Mouse (Mus musculus): ENCODE data around the gene Zfp94. TPM values are rescaled to one million over a fixed set of nuclear protein-coding genes. Genes with fewer than 3 reads are reported as not detected.
"Not testable (repeated sequence)": the region's sequence is repeated elsewhere in the genome, so short reads cannot be mapped to it uniquely, and the experiment has no call there.

The Zfp94 gene
- total and polyA plus RNA-seq, 3 experiments = 5.9 to 6.9 TPM; not detected in 1

- Histone ChIP-seq H3K36me3 (ENCODE audit: control insufficient read depth in 1 of 2, insufficient read depth in 2 of 2, low read length in 2 of 2) (no peaks in the 10 kb centered on the region), H3K79me2 (ENCODE audit: control insufficient read depth, insufficient read depth, low read length, poor library complexity) (no peaks in the 10 kb centered on the region), H3K4me1 (ENCODE audit: control insufficient read depth in 1 of 2, insufficient read depth in 2 of 2, low read length in 2 of 2) (no peaks in the 10 kb centered on the region), H3K27ac (ENCODE audit: control insufficient read depth, low read depth, low read length) (no peak overlapping the region), H3K27me3 (ENCODE audit: control insufficient read depth in 1 of 2, insufficient read depth in 2 of 2, low read length in 2 of 2) (peaks cover 0 to 7% of the 10 kb centered on the region in 2 experiments; a peak in 3 of 4 replicates), H3K9ac (ENCODE audit: control insufficient read depth, low read depth, low read length, poor library complexity, severe bottlenecking) (no peak overlapping the region), H3K4me3 (ENCODE audit: control insufficient read depth in 1 of 2, insufficient read depth in 1 of 2, low read depth in 2 of 2, low read length in 2 of 2) (no peak overlapping the region), H3K9me3 (replicated peaks; ENCODE audit: insufficient read depth, low read length) (no peaks in the 10 kb centered on the region)
- TF ChIP-seq E2F4 (IDR thresholded peaks at IDR 0.05; ENCODE audit: borderline replicate concordance, low read depth, low read length) (no peak), JUND (IDR thresholded peaks at IDR 0.05; ENCODE audit: low read depth, low read length) (no peak), POLR2AphosphoS5 (IDR thresholded peaks at IDR 0.05; ENCODE audit: borderline replicate concordance, low read depth, low read length) (no peak), CHD2 (IDR thresholded peaks at IDR 0.05; ENCODE audit: low read length) (no peak), ZMIZ1 (IDR thresholded peaks at IDR 0.05; ENCODE audit: low read depth, low read length) (no peak), MYB (IDR thresholded peaks at IDR 0.05; ENCODE audit: low read depth, low read length) (no peak), NRF1 (IDR thresholded peaks at IDR 0.05; ENCODE audit: insufficient read depth, low read depth, low read length, poor library complexity, severe bottlenecking) (no peak), SIN3A (IDR thresholded peaks at IDR 0.05; ENCODE audit: low read length) (no peak), GABPA (IDR thresholded peaks at IDR 0.05; ENCODE audit: low read depth, low read length) (no peak), ZKSCAN1 (IDR thresholded peaks at IDR 0.05; ENCODE audit: low read depth, low read length) (no peak)
- DNase-seq (ENCODE audit: low read depth, low spot score) = no peak
These were observed 35.7 kb downstream of the Zfp94 start for GRCm38 (mm10) chr7:24280858-24281145.

DNA sequence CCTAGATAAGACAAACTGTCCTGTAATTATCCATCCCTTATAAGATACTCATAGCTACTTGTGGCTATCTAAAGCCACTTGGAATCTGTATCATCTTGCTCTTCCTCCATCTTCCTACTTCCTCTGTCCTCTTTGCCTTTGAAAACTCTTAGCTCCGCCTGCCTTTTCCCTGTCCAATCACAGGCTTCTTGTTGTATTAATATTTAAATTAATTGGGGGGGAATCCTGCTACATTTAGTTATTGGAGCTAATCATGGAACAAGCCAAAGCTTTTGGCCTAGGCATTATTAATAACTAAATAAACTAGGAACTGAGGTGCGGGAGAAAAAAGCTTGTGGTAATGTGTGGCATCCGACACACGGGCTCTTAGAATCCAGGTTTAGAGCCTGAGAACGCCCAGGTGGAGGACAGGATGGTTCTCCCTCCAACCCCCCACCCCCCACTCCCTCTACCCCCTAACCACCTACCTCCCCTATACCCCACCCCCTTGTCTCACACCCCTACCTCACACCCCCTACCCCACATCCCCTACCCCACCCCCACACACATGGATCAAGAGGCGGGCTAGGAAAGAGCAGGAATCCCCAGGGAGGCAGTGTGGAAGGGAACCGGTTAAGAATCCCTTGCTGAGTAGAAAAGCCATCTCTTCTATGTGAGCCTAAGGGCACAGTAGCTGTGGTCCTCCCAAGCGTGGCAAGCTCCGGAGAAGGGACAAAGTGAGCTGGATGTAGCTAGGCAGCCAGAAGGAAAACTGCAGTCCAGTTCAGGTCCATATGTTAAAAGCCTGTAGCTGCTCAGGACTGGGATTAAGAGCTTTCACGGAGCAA is 36.2 kb downstream of the Zfp94 start:
- H3K79me2 ChIP-seq (ENCODE audit: control insufficient read depth, insufficient read depth, low read length, poor library complexity) = no peaks in the 10 kb centered on the region
- TF ChIP-seq GATA1 (IDR thresholded peaks at IDR 0.05; ENCODE audit: low read depth, low read length) (no peak), MYC (IDR thresholded peaks at IDR 0.05; ENCODE audit: low read depth, low read length) (no peak), MAZ (IDR thresholded peaks at IDR 0.05; ENCODE audit: low read depth, low read length) (no peak), ZMIZ1 (IDR thresholded peaks at IDR 0.05; ENCODE audit: low read depth, low read length) (no peak), CHD1 (IDR thresholded peaks at IDR 0.05; ENCODE audit: low read depth, low read length) (no peak), BHLHE40 (IDR thresholded peaks at IDR 0.05; ENCODE audit: borderline replicate concordance, low read depth, low read length) (no peak), USF1 (IDR thresholded peaks at IDR 0.05; ENCODE audit: low read depth, low read length) (no peak), MAFK (IDR thresholded peaks at IDR 0.05; ENCODE audit: borderline replicate concordance, low read depth, low read length) (no peak), NELFE (IDR thresholded peaks at IDR 0.05; ENCODE audit: low read depth, low read length) (no peak), MEF2A (IDR thresholded peaks at IDR 0.05; ENCODE audit: extremely low read depth, insufficient replicate concordance, low read depth, low read length, poor library complexity, severe bottlenecking) (no peak), ETS1 (IDR thresholded peaks at IDR 0.05; ENCODE audit: low read depth, low read length) (no peak), SMC3 (IDR thresholded peaks at IDR 0.05; ENCODE audit: low read depth, low read length) (no peak), TAL1 (IDR thresholded peaks at IDR 0.05; ENCODE audit: low read length) (no peak), E2F4 (IDR thresholded peaks at IDR 0.05; ENCODE audit: borderline replicate concordance, low read depth, low read length) (no peak), RCOR1 (IDR thresholded peaks at IDR 0.05; ENCODE audit: low read depth, low read length) (no peak)
- H3K4me1 ChIP-seq (ENCODE audit: control insufficient read depth in 1 of 2, insufficient read depth in 2 of 2, low read length in 2 of 2) = no peaks in the 10 kb centered on the region
- H3K27ac ChIP-seq (ENCODE audit: control insufficient read depth, low read depth, low read length) = no peak overlapping the region
- H3K9me3 ChIP-seq (replicated peaks; ENCODE audit: insufficient read depth, low read length) = no peaks in the 10 kb centered on the region
- no peak overlapping the region for H3K4me3 ChIP-seq (ENCODE audit: control insufficient read depth in 1 of 2, insufficient read depth in 1 of 2, low read depth in 2 of 2, low read length in 2 of 2)
- peaks cover 0 to 7% of the 10 kb centered on the region in 2 experiments; a peak in 3 of 4 replicates for H3K27me3 ChIP-seq (ENCODE audit: control insufficient read depth in 1 of 2, insufficient read depth in 2 of 2, low read length in 2 of 2)
- no peak for DNase-seq (ENCODE audit: low read depth, low spot score)
- no peaks in the 10 kb centered on the region for H3K36me3 ChIP-seq (ENCODE audit: control insufficient read depth in 1 of 2, insufficient read depth in 2 of 2, low read length in 2 of 2)
- H3K9ac ChIP-seq (ENCODE audit: control insufficient read depth, low read depth, low read length, poor library complexity, severe bottlenecking) = no peak overlapping the region

- not testable (repeated sequence) for H3K27ac ChIP-seq (ENCODE audit: control insufficient read depth, low read depth, low read length); H3K27me3 ChIP-seq (ENCODE audit: control insufficient read depth in 1 of 2, insufficient read depth in 2 of 2, low read length in 2 of 2); H3K79me2 ChIP-seq (ENCODE audit: control insufficient read depth, insufficient read depth, low read length, poor library complexity); H3K9ac ChIP-seq (ENCODE audit: control insufficient read depth, low read depth, low read length, poor library complexity, severe bottlenecking); H3K9me3 ChIP-seq (replicated peaks; ENCODE audit: insufficient read depth, low read length); DNase-seq (ENCODE audit: low read depth, low spot score); H3K36me3 ChIP-seq (ENCODE audit: control insufficient read depth in 1 of 2, insufficient read depth in 2 of 2, low read length in 2 of 2); H3K4me1 ChIP-seq (ENCODE audit: control insufficient read depth in 1 of 2, insufficient read depth in 2 of 2, low read length in 2 of 2); H3K4me3 ChIP-seq (ENCODE audit: control insufficient read depth in 1 of 2, insufficient read depth in 1 of 2, low read depth in 2 of 2, low read length in 2 of 2)
These were observed 37.7 kb downstream of the Zfp94 start for GRCm38 (mm10) chr7:24278771-24279170.

All from MEL (cell line).